Mouse (Mus musculus): ENCODE results near the gene Raver1. TPM values are rescaled to one million over a fixed set of nuclear protein-coding genes. Genes with fewer than 3 reads are reported as not detected.

The Raver1 gene
- polyA plus RNA-seq (2015; fragmentation: Nextera tagmentation; extraction: Ambion mirVana): 31.7 and 37.8 TPM in 2 replicates

- Histone ChIP-seq H3K4me3 (peak within 1 kb of the TSS; percentile 83), H3K9ac (peak within 1 kb of the TSS; percentile 82), H3K27me3 (no peaks in the 10 kb centered on the region), H3K9me3 (no peaks in the 10 kb centered on the region), H3K4me1 (replicated peaks) (peaks cover 19% of the 10 kb centered on the region), H3K27ac (replicated peaks) (peak within 1 kb of the TSS; percentile 96), H3K4me2 (peak within 1 kb of the TSS; percentile 89), H3K36me3 (peaks cover 4% of the 10 kb centered on the region)
- WGBS: under 1% methylated on average over 54 of the region's 54 CpGs
- peak; percentile 100 for ATAC-seq (ENCODE audit: low FRiP score, low read depth)
These were observed at the start of gene Raver1, which contains the start of gene Gm38431 for GRCm38 (mm10) chr9:21091707-21092320. TSS of gene Raver1 (minus strand) at chr9:21092008. TSS of gene Gm38431 (minus strand) at chr9:21091997.

- Histone ChIP-seq H3K4me2 (no peak overlapping the region), H3K27ac (replicated peaks) (no peak overlapping the region), H3K4me3 (no peak overlapping the region), H3K9me3 (no peaks in the 10 kb centered on the region), H3K27me3 (no peaks in the 10 kb centered on the region), H3K36me3 (peaks cover 49% of the 10 kb centered on the region), H3K4me1 (replicated peaks) (no peaks in the 10 kb centered on the region), H3K9ac (no peak overlapping the region)
- 90% methylated on average over 4 of the region's 4 CpGs for WGBS
- ATAC-seq (ENCODE audit: low FRiP score, low read depth): no peak
These were observed 46.6 kb upstream of the Raver1 start for GRCm38 (mm10) chr9:21138386-21138785.

GRCm38 (mm10) chr9:21137229-21137628 lies 45.4 kb upstream of the Raver1 start:
- Histone ChIP-seq H3K36me3 (peaks cover 43% of the 10 kb centered on the region), H3K4me1 (replicated peaks) (no peaks in the 10 kb centered on the region), H3K9me3 (no peaks in the 10 kb centered on the region), H3K4me3 (no peak overlapping the region), H3K27me3 (no peaks in the 10 kb centered on the region), H3K9ac (no peak overlapping the region), H3K4me2 (no peak overlapping the region), H3K27ac (replicated peaks) (no peak overlapping the region)
- 60% methylated on average over 3 of the region's 3 CpGs for WGBS
- ATAC-seq (ENCODE audit: low FRiP score, low read depth): no peak; the same call in 1 of the 2 replicates

GRCm38 (mm10) chr9:21136401-21136800 lies 44.6 kb upstream of the Raver1 start:
- Histone ChIP-seq H3K9ac (no peak overlapping the region), H3K4me1 (replicated peaks) (no peaks in the 10 kb centered on the region), H3K4me3 (no peak overlapping the region), H3K27me3 (no peaks in the 10 kb centered on the region), H3K36me3 (peaks cover 36% of the 10 kb centered on the region), H3K9me3 (no peaks in the 10 kb centered on the region), H3K4me2 (no peak overlapping the region), H3K27ac (replicated peaks) (no peak overlapping the region)
- ATAC-seq (ENCODE audit: low FRiP score, low read depth): no peak
- WGBS: 81% methylated on average over 6 of the region's 6 CpGs

GRCm38 (mm10) chr9:21135941-21136381 lies 44.2 kb upstream of the Raver1 start:
- 72% methylated on average over 1 of the region's 1 CpGs for WGBS
- no peaks in the 10 kb centered on the region for H3K4me1 ChIP-seq (replicated peaks)
- H3K4me3 ChIP-seq: no peak overlapping the region
- no peak overlapping the region for H3K9ac ChIP-seq
- ATAC-seq (ENCODE audit: low FRiP score, low read depth): no peak
- H3K27ac ChIP-seq (replicated peaks): no peak overlapping the region
- H3K27me3 ChIP-seq: no peaks in the 10 kb centered on the region
- no peak overlapping the region for H3K4me2 ChIP-seq
- H3K36me3 ChIP-seq: peaks cover 32% of the 10 kb centered on the region
- no peaks in the 10 kb centered on the region for H3K9me3 ChIP-seq

- no peak for ATAC-seq (ENCODE audit: low FRiP score, low read depth)
- Histone ChIP-seq H3K4me2 (no peak overlapping the region), H3K27ac (replicated peaks) (no peak overlapping the region), H3K9me3 (no peaks in the 10 kb centered on the region), H3K27me3 (no peaks in the 10 kb centered on the region), H3K4me1 (replicated peaks) (peaks cover 3% of the 10 kb centered on the region), H3K4me3 (no peak overlapping the region), H3K36me3 (peaks cover 26% of the 10 kb centered on the region), H3K9ac (no peak overlapping the region)
- 84% methylated on average over 4 of the region's 4 CpGs for WGBS
These were observed 43.6 kb upstream of the Raver1 start for GRCm38 (mm10) chr9:21135329-21135890.

- H3K9me3 ChIP-seq: no peaks in the 10 kb centered on the region
- WGBS: 78% methylated on average over 9 of the region's 9 CpGs
- H3K27ac ChIP-seq (replicated peaks): no peak overlapping the region
- H3K4me1 ChIP-seq (replicated peaks): peaks cover 6% of the 10 kb centered on the region
- H3K4me3 ChIP-seq: no peak overlapping the region
- no peaks in the 10 kb centered on the region for H3K27me3 ChIP-seq
- ATAC-seq (ENCODE audit: low FRiP score, low read depth): no peak
- H3K9ac ChIP-seq: no peak overlapping the region
- H3K4me2 ChIP-seq: no peak overlapping the region
- H3K36me3 ChIP-seq: peaks cover 20% of the 10 kb centered on the region
These were observed 43.0 kb upstream of the Raver1 start for GRCm38 (mm10) chr9:21134595-21135328.

GRCm38 (mm10) chr9:21133064-21133707 lies 41.4 kb upstream of the Raver1 start:
- Histone ChIP-seq H3K27ac (replicated peaks) (no peak overlapping the region), H3K4me2 (no peak overlapping the region), H3K4me1 (replicated peaks) (peaks cover 6% of the 10 kb centered on the region), H3K36me3 (0 out of 2 replicates have a peak, but pooled peaks cover 4% of the 10 kb centered on the region), H3K27me3 (no peaks in the 10 kb centered on the region), H3K9ac (no peak overlapping the region), H3K4me3 (no peak overlapping the region), H3K9me3 (no peaks in the 10 kb centered on the region)
- WGBS: 90% methylated on average over 9 of the region's 9 CpGs
- ATAC-seq (ENCODE audit: low FRiP score, low read depth): no peak

- Histone ChIP-seq H3K27me3 (no peaks in the 10 kb centered on the region), H3K36me3 (no peaks in the 10 kb centered on the region), H3K9me3 (no peaks in the 10 kb centered on the region), H3K4me2 (no peak overlapping the region), H3K9ac (no peak overlapping the region), H3K4me1 (replicated peaks) (peaks cover 6% of the 10 kb centered on the region), H3K27ac (replicated peaks) (no peak overlapping the region), H3K4me3 (no peak overlapping the region)
- WGBS: 83% methylated on average over 12 of the region's 12 CpGs
- no peak for ATAC-seq (ENCODE audit: low FRiP score, low read depth)
These were observed 40.4 kb upstream of the Raver1 start for GRCm38 (mm10) chr9:21132102-21132775.

- Histone ChIP-seq H3K27me3 (no peaks in the 10 kb centered on the region), H3K9me3 (no peaks in the 10 kb centered on the region), H3K4me3 (peak within 1 kb of the TSS; percentile 50), H3K4me1 (replicated peaks) (peaks cover 6% of the 10 kb centered on the region), H3K36me3 (peaks cover 4% of the 10 kb centered on the region; the same call in 1 of the 2 replicates), H3K27ac (replicated peaks) (peak within 1 kb of the TSS; percentile 78), H3K9ac (peak within 1 kb of the TSS; percentile 43), H3K4me2 (peak within 1 kb of the TSS; percentile 62)
- peak; percentile 98 for ATAC-seq (ENCODE audit: low FRiP score, low read depth)
- WGBS: 7% methylated on average over 37 of the region's 37 CpGs
These were observed 39.5 kb upstream of the Raver1 start, which contains the start of gene Tyk2 for GRCm38 (mm10) chr9:21131059-21131956. TSS of gene Tyk2 (minus strand) at chr9:21131243.

- 94% methylated on average over 2 of the region's 2 CpGs for WGBS
- no peak for ATAC-seq (ENCODE audit: low FRiP score, low read depth)
- H3K9ac ChIP-seq: no peak overlapping the region
- peaks cover 6% of the 10 kb centered on the region for H3K4me1 ChIP-seq (replicated peaks)
- H3K4me2 ChIP-seq: no peak overlapping the region
- H3K27me3 ChIP-seq: no peaks in the 10 kb centered on the region
- H3K27ac ChIP-seq (replicated peaks): no peak overlapping the region
- peaks cover 34% of the 10 kb centered on the region for H3K36me3 ChIP-seq
- H3K4me3 ChIP-seq: no peak overlapping the region
- no peaks in the 10 kb centered on the region for H3K9me3 ChIP-seq
These were observed 34.4 kb upstream of the Raver1 start for GRCm38 (mm10) chr9:21126259-21126627.
